Mouse (Mus musculus) liver, embryonic 15.5 days (tissue): ENCODE measurements around the gene Acp6. TPM values are rescaled to one million over a fixed set of nuclear protein-coding genes. Genes with fewer than 3 reads are reported as not detected.

Source experiments
- ATAC-seq: fragments of 200-750 bp; cut with Nextera tagmentation; 2 replicates; pipeline ENCODE4 v1.8.0; 2017; ENCODE audit warnings: moderate number of reproducible peaks, mild to moderate bottlenecking, moderate library complexity; ENCODE audit not compliant: insufficient read depth
- H3K27ac ChIP-seq: fragments of 300-500 bp; sonication (generic); replicated peaks from 2 replicates; pipeline ENCODE4 v1.5.1; 2015; ENCODE audit warnings: mild to moderate bottlenecking, inconsistent platforms
- H3K27me3 ChIP-seq: fragments of 300-500 bp; sonication (generic); 2 replicates; pipeline ENCODE4 v1.6.1; 2015; ENCODE audit warnings: mild to moderate bottlenecking, inconsistent platforms
- H3K36me3 ChIP-seq: fragments of 300-500 bp; sonication (generic); replicated peaks from 2 replicates; pipeline ENCODE4 v1.6.1; 2015; ENCODE audit warnings: moderate library complexity, mild to moderate bottlenecking, inconsistent platforms
- H3K4me1 ChIP-seq: fragments of 300-500 bp; sonication (generic); replicated peaks from 2 replicates; pipeline ENCODE4 v1.6.1; 2015; ENCODE audit warnings: inconsistent platforms
- H3K4me2 ChIP-seq: fragments of 300-500 bp; sonication (generic); 2 replicates; pipeline ENCODE4 v1.6.1; 2015; ENCODE audit warnings: moderate library complexity, mild to moderate bottlenecking, inconsistent platforms
- H3K4me3 ChIP-seq: fragments of 300-500 bp; sonication (generic); replicated peaks from 2 replicates; pipeline ENCODE4 v1.5.1; 2015; ENCODE audit warnings: mild to moderate bottlenecking, inconsistent platforms
- H3K9ac ChIP-seq: fragments of 300-500 bp; sonication (generic); 2 replicates; pipeline ENCODE4 v1.6.1; 2015; ENCODE audit warnings: moderate library complexity, mild to moderate bottlenecking, inconsistent platforms
- H3K9me3 ChIP-seq: fragments of 300-500 bp; sonication (generic); replicated peaks from 2 replicates; pipeline ENCODE4 v1.6.1; 2016; ENCODE audit warnings: inconsistent platforms
- WGBS: fragments of 180-500 bp; shearing (Covaris S2); methylation state at CpG from one replicate; pipeline ENCODE4 v1.1.7; 2015; ENCODE audit warnings: mixed read lengths; ENCODE audit not compliant: insufficient replicate concordance; 5-methylcytosine and 5-hydroxymethylcytosine counted together
- polyA plus RNA-seq: library from polyadenylated mRNA; unstranded; fragments of >200 nt; fragmentation: Nextera tagmentation; extraction: Ambion mirVana; gene quantifications from 2 replicates; pipeline ENCODE4 v1.2.1, GENCODE M21; 2015

Acp6 gene
- polyA plus RNA-seq, 1 experiment from 2014 or later, result 17.3 TPM

DNA sequence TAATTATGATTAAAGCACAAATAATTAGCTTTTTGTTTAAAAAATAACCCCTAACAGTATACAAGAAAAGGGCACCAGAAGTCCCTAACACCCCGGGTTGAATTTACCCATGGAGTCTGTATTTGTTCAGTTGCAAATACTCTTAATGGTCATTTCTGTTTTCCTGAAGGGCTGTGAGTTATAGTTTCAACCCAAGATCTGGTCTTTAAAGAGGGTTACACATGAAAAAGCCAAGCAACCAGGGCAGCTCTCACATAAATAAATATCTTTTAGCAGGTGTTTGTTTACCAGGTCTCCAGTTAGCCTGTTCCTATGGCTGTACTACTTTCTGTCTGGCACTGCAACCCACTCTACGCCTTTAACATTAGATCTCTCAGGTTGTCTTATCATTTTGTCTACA, 1.4 kb downstream of the Acp6 start:
- Histone ChIP-seq H3K27me3 (no peaks in the 10 kb centered on the region), H3K4me3 (peak overlapping the region; percentile 78), H3K9me3 (no peaks in the 10 kb centered on the region), H3K9ac (no peak overlapping the region), H3K4me1 (peaks cover 25% of the 10 kb centered on the region), H3K27ac (no peak overlapping the region), H3K36me3 (no peaks in the 10 kb centered on the region), H3K4me2 (peak overlapping the region; percentile 84)
- 53% methylated on average over 2 of the region's 2 CpGs for WGBS
- no peak for ATAC-seq

DNA sequence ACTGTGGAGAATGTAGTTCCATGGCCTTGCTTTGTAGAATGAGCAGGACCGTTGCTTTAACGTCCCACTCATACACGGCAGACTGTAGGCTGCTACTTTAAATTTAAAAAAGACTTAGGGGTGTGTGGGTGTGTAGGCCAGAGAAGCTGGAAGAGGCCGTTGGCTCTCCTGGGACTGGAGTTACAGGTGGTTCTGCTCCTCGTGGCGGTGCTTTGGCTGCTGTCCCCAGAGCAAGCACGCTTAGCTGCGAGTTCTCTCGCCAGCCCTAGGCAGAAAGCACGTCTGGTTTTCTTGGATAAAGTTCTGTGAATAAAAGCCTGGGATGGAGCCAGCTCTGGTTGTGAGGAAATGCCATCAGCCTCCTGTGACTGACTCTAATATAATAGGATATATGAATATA, 2.3 kb downstream of the Acp6 start:
- WGBS, result 72% methylated on average over 10 of the region's 10 CpGs
- no peak overlapping the region for H3K4me2 ChIP-seq
- no peak overlapping the region for H3K27ac ChIP-seq
- H3K4me3 ChIP-seq, result no peak overlapping the region
- no peak for ATAC-seq
- peaks cover 25% of the 10 kb centered on the region for H3K4me1 ChIP-seq
- no peak overlapping the region for H3K9ac ChIP-seq
- H3K9me3 ChIP-seq, result no peaks in the 10 kb centered on the region
- no peaks in the 10 kb centered on the region for H3K27me3 ChIP-seq
- H3K36me3 ChIP-seq, result no peaks in the 10 kb centered on the region

DNA sequence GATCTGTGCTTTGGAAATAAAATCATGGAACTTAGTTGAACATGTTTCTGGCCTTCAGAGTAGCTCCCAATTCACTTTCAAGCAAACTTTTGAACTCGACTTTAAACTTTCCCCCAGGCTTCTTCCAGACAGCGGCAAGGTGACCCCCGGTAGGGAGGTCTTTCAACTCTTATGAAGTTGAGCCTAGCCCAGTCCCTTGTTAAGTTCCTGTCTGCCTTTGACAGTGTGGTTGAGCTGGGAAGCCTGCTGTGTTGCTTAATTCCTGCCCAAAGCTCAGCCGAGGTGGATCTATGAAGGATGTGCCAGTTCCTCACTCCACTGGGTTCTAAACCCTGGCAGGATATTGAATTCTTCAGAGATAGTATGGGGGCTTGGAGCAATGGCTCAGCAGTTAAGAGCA, 3.2 kb downstream of the Acp6 start:
- Histone ChIP-seq H3K9me3 (no peaks in the 10 kb centered on the region), H3K4me1 (peaks cover 25% of the 10 kb centered on the region), H3K4me3 (no peak overlapping the region), H3K36me3 (no peaks in the 10 kb centered on the region), H3K27me3 (no peaks in the 10 kb centered on the region), H3K27ac (no peak overlapping the region), H3K4me2 (no peak overlapping the region), H3K9ac (no peak overlapping the region)
- no peak for ATAC-seq
- 56% methylated on average over 4 of the region's 4 CpGs for WGBS

DNA sequence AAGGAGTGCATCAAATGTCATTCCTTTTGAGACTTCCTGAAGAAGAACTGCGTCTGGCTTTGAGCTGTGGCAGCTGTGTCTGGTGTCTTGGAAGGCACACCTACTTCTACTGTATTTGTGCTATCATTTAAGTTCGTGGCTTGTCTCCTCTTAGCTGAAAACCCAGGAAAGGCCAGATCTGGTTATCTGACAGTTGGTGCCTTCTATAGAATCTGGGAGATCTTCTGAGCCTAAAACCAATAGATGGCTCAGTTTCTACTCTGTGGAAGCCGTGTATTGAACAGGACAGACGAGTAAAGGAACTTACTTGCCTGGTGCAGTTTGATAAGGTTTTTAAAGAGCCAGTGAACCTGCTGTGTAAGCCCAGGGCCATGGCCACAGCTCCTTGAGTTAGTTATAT, 5.9 kb downstream of the Acp6 start:
- Histone ChIP-seq H3K4me2 (no peak overlapping the region), H3K36me3 (0 out of 2 replicates have a peak, but pooled peaks cover 2% of the 10 kb centered on the region), H3K4me3 (no peak overlapping the region), H3K9ac (no peak overlapping the region), H3K9me3 (no peaks in the 10 kb centered on the region), H3K4me1 (peaks cover 22% of the 10 kb centered on the region), H3K27me3 (no peaks in the 10 kb centered on the region), H3K27ac (no peak overlapping the region)
- peak; percentile 73 for ATAC-seq
- WGBS, result 23% methylated on average over 4 of the region's 4 CpGs

DNA sequence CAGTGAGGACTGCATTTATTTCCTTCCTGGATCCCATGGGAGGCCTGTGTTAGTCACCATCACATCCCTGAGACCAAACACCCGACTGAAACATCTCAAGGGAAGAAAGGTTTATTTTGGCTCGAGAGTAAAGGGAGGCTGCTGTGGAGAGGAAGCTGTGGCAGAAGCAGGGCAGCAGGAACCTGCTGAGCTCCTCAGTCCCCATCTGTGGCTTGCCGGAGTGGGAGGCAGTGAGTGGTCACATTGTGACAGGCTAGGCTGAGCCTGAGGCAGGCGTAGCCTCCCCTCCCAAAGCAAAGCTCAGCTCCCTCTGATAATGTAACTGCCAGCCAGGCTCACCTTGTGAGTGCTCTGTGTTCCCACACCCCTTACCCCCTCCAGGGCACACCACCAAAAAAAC, 8.5 kb downstream of the Acp6 start:
- no peak for ATAC-seq
- no peak overlapping the region for H3K27ac ChIP-seq
- 0 out of 2 replicates have a peak, but pooled peaks cover 6% of the 10 kb centered on the region for H3K36me3 ChIP-seq
- peaks cover 7% of the 10 kb centered on the region for H3K4me1 ChIP-seq
- no peak overlapping the region for H3K9ac ChIP-seq
- H3K4me3 ChIP-seq, result no peak overlapping the region
- no peaks in the 10 kb centered on the region for H3K9me3 ChIP-seq
- WGBS, result 53% methylated on average over 4 of the region's 4 CpGs
- no peaks in the 10 kb centered on the region for H3K27me3 ChIP-seq
- no peak overlapping the region for H3K4me2 ChIP-seq

DNA sequence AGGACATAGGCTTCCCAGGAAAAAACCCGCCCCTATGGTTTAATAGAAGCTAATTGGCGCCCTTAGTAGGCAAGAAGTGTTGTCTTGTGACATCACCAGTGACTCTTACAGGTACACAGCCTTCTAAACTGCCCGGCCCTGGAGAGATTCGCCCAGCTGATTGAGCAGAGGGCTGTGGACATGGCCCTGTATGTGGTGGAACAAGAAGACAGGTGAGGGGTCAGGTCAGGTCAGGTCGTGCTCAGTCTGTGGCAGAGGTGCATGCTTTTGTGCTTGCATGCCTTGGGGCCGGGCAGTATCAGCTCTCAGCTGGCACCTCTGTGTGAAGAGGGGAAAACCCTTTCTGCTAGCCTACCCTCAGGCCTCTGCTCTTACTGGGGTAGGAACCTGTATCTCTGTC, 13.0 kb downstream of the Acp6 start:
- H3K4me1 ChIP-seq, result no peaks in the 10 kb centered on the region
- H3K36me3 ChIP-seq, result 0 out of 2 replicates have a peak, but pooled peaks cover 11% of the 10 kb centered on the region
- H3K9ac ChIP-seq, result no peak overlapping the region
- H3K4me3 ChIP-seq, result no peak overlapping the region
- WGBS, result 58% methylated on average over 6 of the region's 6 CpGs
- H3K27me3 ChIP-seq, result no peaks in the 10 kb centered on the region
- ATAC-seq, result no peak
- H3K4me2 ChIP-seq, result no peak overlapping the region
- H3K9me3 ChIP-seq, result no peaks in the 10 kb centered on the region
- no peak overlapping the region for H3K27ac ChIP-seq

DNA sequence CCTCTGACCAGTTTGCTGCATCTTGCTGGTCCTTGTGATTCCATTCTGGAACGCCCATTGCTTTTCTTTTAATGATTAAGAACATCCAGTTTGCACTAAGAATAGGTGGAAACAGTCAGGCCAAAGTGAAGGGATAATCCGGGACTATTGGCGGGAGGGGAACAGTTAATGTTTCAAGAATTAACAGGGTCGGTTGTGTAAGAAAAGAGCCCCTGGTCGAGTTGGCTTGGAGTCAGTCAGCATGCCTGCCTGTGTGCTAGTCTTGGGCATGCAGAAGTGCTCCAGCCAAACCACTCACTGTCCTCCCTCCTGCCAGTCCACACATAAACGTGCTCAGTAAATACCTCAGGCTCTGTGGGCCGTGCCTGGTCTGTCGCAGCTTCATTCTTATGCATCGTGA, 13.7 kb downstream of the Acp6 start:
- Histone ChIP-seq H3K4me2 (no peak overlapping the region), H3K9ac (no peak overlapping the region), H3K27me3 (no peaks in the 10 kb centered on the region), H3K4me3 (no peak overlapping the region), H3K27ac (no peak overlapping the region), H3K9me3 (no peaks in the 10 kb centered on the region), H3K36me3 (0 out of 2 replicates have a peak, but pooled peaks cover 11% of the 10 kb centered on the region), H3K4me1 (no peaks in the 10 kb centered on the region)
- no peak for ATAC-seq
- 66% methylated on average over 9 of the region's 9 CpGs for WGBS

DNA sequence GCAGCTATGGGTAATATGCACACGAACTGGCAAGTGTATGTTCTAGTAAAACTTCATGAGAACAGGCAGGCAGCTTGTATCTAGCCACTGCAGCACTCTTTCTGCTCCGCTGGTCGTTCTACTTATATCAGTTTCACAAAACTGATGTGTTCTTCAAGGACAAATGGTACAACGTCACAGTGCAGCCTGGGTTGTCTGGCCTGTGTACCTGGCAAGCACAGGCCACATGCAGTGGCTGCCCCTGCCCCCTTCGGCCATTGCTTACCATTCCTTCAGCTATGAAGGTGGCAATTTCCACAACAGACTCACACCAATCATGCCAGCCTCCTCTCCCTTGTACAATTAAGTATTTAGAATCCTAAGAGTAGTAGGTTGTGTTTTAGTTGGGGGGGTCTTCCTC, 14.1 kb downstream of the Acp6 start:
- H3K9ac ChIP-seq, result no peak overlapping the region
- 61% methylated on average over 5 of the region's 5 CpGs for WGBS
- H3K36me3 ChIP-seq, result 0 out of 2 replicates have a peak, but pooled peaks cover 11% of the 10 kb centered on the region
- no peaks in the 10 kb centered on the region for H3K4me1 ChIP-seq
- H3K27ac ChIP-seq, result no peak overlapping the region
- H3K27me3 ChIP-seq, result no peaks in the 10 kb centered on the region
- no peak overlapping the region for H3K4me3 ChIP-seq
- H3K9me3 ChIP-seq, result no peaks in the 10 kb centered on the region
- H3K4me2 ChIP-seq, result no peak overlapping the region
- no peak for ATAC-seq

DNA sequence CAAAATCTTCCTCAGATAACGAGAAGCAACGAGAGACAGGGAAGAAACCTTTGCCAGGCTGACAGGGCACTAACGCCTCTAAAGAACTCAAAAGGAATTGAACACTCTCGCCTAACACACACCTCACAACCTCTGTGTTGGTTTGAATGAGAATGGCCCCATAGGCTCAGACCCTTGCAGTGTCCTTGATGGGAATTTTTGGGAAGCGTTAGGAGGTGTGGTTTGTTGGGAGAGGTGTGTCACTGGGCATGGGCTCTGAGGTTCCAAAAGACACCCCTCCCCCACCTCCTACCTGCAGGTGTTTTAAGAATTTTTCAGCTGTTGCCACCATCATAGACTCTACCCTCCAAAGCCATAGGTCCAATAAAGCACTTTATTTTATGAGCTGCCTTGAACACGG, 20.3 kb downstream of the Acp6 start:
- Histone ChIP-seq H3K27me3 (no peaks in the 10 kb centered on the region), H3K9me3 (no peaks in the 10 kb centered on the region), H3K4me2 (no peak overlapping the region), H3K36me3 (no peaks in the 10 kb centered on the region), H3K4me3 (no peak overlapping the region), H3K9ac (no peak overlapping the region), H3K27ac (no peak overlapping the region), H3K4me1 (no peaks in the 10 kb centered on the region)
- 60% methylated on average over 6 of the region's 6 CpGs for WGBS
- no peak for ATAC-seq

DNA sequence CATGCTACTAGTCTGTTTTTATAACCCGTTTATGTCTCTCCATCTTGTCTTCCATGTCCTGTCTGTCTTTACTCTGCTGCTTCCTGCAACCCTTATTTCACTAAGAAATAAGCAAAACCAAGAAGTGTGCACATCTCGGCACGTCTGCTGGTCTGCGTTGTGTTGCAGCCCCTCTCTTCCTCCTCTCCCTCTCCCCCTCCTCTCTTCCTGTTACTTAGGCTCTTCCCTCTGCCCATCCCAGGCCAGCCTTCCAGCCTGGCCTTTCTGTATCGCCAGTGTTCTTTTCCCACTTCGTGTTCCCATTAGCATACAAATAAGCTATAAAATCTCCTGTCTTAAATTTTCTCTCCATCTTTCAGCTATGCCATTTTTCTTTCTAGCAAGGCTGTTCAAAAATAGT, 21.9 kb downstream of the Acp6 start:
- H3K27me3 ChIP-seq, result no peaks in the 10 kb centered on the region
- no peak overlapping the region for H3K4me2 ChIP-seq
- no peak overlapping the region for H3K9ac ChIP-seq
- H3K36me3 ChIP-seq, result no peaks in the 10 kb centered on the region
- H3K4me1 ChIP-seq, result no peaks in the 10 kb centered on the region
- no peaks in the 10 kb centered on the region for H3K9me3 ChIP-seq
- 31% methylated on average over 6 of the region's 6 CpGs for WGBS
- no peak for ATAC-seq
- no peak overlapping the region for H3K27ac ChIP-seq
- H3K4me3 ChIP-seq, result no peak overlapping the region

DNA sequence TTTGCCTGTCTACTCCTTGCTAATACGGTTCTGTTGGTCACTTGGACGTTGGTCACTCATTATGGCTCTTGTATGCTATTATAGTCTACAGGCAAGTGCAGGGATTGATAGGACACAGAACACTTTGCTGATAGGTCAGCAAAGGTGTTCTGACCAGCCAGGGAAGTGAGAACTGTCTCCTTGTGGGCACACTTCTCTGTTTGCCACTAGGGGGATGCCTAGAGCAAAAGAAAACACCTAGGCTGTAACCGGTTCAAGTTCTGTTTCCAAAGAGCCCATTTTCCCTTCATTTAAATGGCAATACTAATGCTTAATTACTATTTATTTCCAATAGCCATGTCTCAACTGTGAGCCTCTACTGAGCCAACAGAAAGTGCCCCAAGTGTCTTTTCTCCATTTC, 25.2 kb downstream of the Acp6 start:
- WGBS, result 39% methylated on average over 3 of the region's 3 CpGs
- Histone ChIP-seq H3K4me1 (no peaks in the 10 kb centered on the region), H3K4me3 (no peak overlapping the region), H3K27me3 (no peaks in the 10 kb centered on the region), H3K9ac (no peak overlapping the region), H3K9me3 (no peaks in the 10 kb centered on the region), H3K4me2 (no peak overlapping the region), H3K27ac (no peak overlapping the region), H3K36me3 (no peaks in the 10 kb centered on the region)
- ATAC-seq, result no peak

DNA sequence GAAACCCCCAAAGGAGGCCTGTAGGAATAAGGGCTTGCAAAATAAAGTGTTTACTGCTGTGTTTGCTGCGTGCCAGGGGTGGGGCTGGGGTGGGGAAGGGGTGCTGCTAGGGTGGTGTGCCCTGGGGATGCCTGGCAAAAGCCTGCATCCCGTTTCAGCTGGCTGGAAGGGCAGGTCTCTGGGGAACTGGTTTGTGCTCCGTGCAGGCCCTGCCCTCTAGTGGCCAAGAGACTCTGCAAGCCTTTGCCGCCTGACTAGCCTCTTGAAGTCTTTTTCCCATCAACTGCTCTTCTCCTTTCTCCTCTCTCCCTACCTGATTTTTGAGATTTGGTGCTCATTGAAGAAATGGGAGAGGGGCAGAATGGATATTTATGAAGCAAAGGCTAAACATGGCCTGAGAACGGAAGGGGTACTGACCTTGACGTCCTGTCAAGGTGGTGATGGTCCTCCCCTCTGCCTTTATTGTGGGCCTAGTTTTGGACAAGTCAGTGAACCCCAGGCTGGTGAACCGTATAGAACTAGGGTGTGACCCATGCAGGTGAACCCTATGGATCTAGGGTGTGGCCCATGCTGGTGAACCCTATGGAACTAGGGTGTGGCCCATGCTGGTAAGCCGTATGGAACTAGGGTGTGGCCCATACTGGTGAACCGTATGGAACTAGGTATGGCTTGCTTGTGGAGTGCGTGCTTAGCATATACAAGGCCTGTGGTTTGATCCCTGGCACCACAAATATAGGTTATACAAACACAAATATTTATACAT, 26.7 kb downstream of the Acp6 start:
- Histone ChIP-seq H3K27me3 (no peaks in the 10 kb centered on the region), H3K27ac (no peak overlapping the region), H3K4me1 (no peaks in the 10 kb centered on the region), H3K4me2 (no peak overlapping the region), H3K9me3 (no peaks in the 10 kb centered on the region), H3K4me3 (no peak overlapping the region), H3K36me3 (no peaks in the 10 kb centered on the region), H3K9ac (no peak overlapping the region)
- ATAC-seq, result no peak
- 26% methylated on average over 10 of the region's 10 CpGs for WGBS
